Mouse (Mus musculus) cortical plate, adult 2 months (tissue): ENCODE data around the gene Hoxd8.

ENCODE experiments used
- CTCF ChIP-seq: fragments of 200-500 bp; IDR thresholded peaks from 2 replicates; pipeline ENCODE4 v1.5.1; 2011; ENCODE audit warnings: mild to moderate bottlenecking, control low read depth, low read length; ENCODE audit not compliant: insufficient read depth; ENCODE audit errors: extremely low read depth
- POLR2A ChIP-seq: fragments of 200-500 bp; IDR thresholded peaks from 2 replicates; pipeline ENCODE4 v1.6.1; 2011; ENCODE audit warnings: mild to moderate bottlenecking, low read length, control low read depth; ENCODE audit not compliant: insufficient read depth; ENCODE audit errors: extremely low read depth

- no peak for TF ChIP-seq POLR2A
- TF ChIP-seq CTCF = no peak
Observed at GRCm38 (mm10) chr2:74690338-74690716, 14.1 kb upstream of the Hoxd8 start.
